Mouse (Mus musculus): ENCODE results near the gene Ace.
A peak's percentile ranks its signal among the peaks of the same experiment; 100 is the strongest.

Ace gene

GRCm38 (mm10) chr11:105967741-105968574, at the start of gene Ace:
TSS of gene Ace (plus strand) at chr11:105967945.
- DNase-seq (ENCODE audit: low spot score in 2 of 2) = no peak

GRCm38 (mm10) chr11:105920098-105920785, 47.5 kb upstream of the Ace start:
- DNase-seq (ENCODE audit: low spot score in 2 of 2) = no peak

- no peak for DNase-seq (ENCODE audit: low spot score in 2 of 2)
Observed at GRCm38 (mm10) chr11:105920836-105921235, 46.9 kb upstream of the Ace start.

- no peak for DNase-seq (ENCODE audit: low spot score in 2 of 2)
Observed at GRCm38 (mm10) chr11:105921275-105921674, 46.5 kb upstream of the Ace start.

GRCm38 (mm10) chr11:105922769-105923663, 44.7 kb upstream of the Ace start:
- no peak for DNase-seq (ENCODE audit: low spot score in 2 of 2)

- peak; percentile 34 to 72 for DNase-seq (ENCODE audit: low spot score in 2 of 2)
Observed at GRCm38 (mm10) chr11:105927065-105928030, 40.4 kb upstream of the Ace start.

GRCm38 (mm10) chr11:105928171-105928570, 39.6 kb upstream of the Ace start:
- DNase-seq (ENCODE audit: low spot score in 2 of 2) = no peak

GRCm38 (mm10) chr11:105931380-105931779, 36.4 kb upstream of the Ace start:
- DNase-seq (ENCODE audit: low spot score in 2 of 2) = no peak

GRCm38 (mm10) chr11:105933746-105934145, 34.0 kb upstream of the Ace start:
- DNase-seq (ENCODE audit: low spot score in 2 of 2) = no peak

GRCm38 (mm10) chr11:105934303-105934711, 33.4 kb upstream of the Ace start:
- no peak for DNase-seq (ENCODE audit: low spot score in 2 of 2)

- no peak for DNase-seq (ENCODE audit: low spot score in 2 of 2)
Observed at GRCm38 (mm10) chr11:105934816-105935215, 32.9 kb upstream of the Ace start.

- no peak for DNase-seq (ENCODE audit: low spot score in 2 of 2)
Observed at GRCm38 (mm10) chr11:105935496-105935895, 32.2 kb upstream of the Ace start.

- DNase-seq (ENCODE audit: low spot score in 2 of 2) = no peak
Observed at GRCm38 (mm10) chr11:105936200-105936599, 31.5 kb upstream of the Ace start.

- DNase-seq (ENCODE audit: low spot score in 2 of 2) = no peak
Observed at GRCm38 (mm10) chr11:105936974-105937373, 30.8 kb upstream of the Ace start.

- DNase-seq (ENCODE audit: low spot score in 2 of 2) = no peak
Observed at GRCm38 (mm10) chr11:105938771-105939170, 29.0 kb upstream of the Ace start.

GRCm38 (mm10) chr11:105941973-105942372, 25.8 kb upstream of the Ace start:
- DNase-seq (ENCODE audit: low spot score in 2 of 2) = no peak

- no peak for DNase-seq (ENCODE audit: low spot score in 2 of 2)
Observed at GRCm38 (mm10) chr11:105943133-105944102, 24.3 kb upstream of the Ace start.

GRCm38 (mm10) chr11:105944126-105944621, 23.6 kb upstream of the Ace start:
- peak; percentile 24 to 60 for DNase-seq (ENCODE audit: low spot score in 2 of 2)

All from thymus, postnatal 10 days (tissue).